Mouse (Mus musculus): ENCODE results near the gene Mbd5.

The Mbd5 gene

DNA sequence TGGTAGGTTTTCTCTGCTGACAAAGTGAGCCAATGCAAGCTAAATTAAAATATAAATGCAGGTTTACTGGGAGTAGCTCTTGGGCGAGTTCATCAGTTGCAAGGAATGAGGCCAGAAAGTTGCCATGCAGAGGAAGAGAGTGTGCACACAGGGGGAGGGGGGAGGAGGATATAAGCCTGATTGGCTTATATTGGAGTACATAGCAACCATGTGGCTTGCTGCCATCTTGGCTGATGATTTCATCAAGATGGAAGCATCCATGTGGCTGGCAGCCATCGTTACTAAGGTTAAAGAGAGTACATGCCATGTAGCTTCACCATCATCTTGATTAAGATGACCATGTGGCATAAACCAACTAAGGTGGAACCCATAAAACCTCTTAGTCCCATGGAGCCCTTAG is 395.0 kb downstream of the Mbd5 start:
- DNase-seq (ENCODE audit: low spot score in 2 of 2) = no peak

DNA sequence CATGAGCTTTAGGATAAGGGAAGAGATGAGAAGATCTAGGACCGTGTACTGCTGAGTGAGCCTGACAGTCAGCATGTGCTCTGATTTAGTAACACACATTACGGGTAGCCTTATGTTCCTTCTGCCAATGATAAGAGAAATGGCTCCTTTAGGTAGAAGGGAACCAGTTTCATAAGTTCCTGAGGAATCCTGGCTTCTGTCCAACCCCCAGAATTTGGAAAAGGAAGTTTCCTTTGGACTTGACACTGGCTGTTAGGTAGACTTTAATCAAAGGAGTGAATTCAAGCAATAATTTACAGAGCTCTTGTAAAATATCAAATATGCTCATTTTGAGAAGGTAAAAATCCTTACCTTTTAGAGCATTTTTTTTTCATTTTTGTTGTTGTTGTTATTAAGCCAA is 396.5 kb downstream of the Mbd5 start:
- no peak for DNase-seq (ENCODE audit: low spot score in 2 of 2)

GRCm38 (mm10) chr2:49349813-49350212 is 400.5 kb downstream of the Mbd5 start:
- DNase-seq (ENCODE audit: low spot score in 2 of 2) = no peak

GRCm38 (mm10) chr2:49350852-49351251 is 401.5 kb downstream of the Mbd5 start:
- no peak for DNase-seq (ENCODE audit: low spot score in 2 of 2)

- DNase-seq (ENCODE audit: low spot score in 2 of 2) = no peak
Observed at GRCm38 (mm10) chr2:49354066-49354465, 404.8 kb downstream of the Mbd5 start.

GRCm38 (mm10) chr2:49355867-49356266 is 406.6 kb downstream of the Mbd5 start:
- no peak for DNase-seq (ENCODE audit: low spot score in 2 of 2)

DNA sequence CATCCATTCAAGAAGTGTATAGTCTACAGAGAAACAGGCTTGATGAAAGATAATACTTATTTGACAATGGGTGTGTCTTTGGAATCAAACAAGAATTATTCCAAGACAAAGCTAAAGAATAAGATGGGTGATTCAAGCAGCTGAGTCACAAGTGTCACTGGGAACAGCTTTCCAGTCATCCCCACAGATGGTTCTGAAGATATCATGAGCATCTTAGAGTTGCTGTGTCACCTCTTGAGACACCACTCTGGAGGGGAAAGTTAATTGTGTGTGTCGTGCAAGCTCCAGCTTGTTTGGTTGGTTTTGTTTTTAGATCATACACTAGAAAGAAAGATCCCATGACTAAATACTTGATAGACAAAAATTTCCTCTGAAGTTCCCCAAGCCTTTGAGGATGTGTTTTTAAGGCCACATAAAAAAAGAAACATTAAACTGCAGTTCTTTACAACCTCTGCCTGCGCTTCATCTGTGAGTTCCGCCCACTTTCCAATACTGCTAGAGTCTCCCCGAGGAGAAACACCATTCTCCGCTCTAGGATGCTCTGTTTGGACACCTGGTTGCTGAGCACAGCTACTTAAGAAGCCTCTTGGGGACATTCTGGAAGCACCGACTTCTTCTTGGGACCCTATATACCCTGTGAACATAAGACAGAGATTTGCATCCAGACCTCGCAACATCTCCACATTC is 409.0 kb downstream of the Mbd5 start:
- no peak for DNase-seq (ENCODE audit: low spot score in 2 of 2)

- DNase-seq (ENCODE audit: low spot score in 2 of 2) = peak in 1 of 2 experiments; percentile 7
Observed at GRCm38 (mm10) chr2:49358839-49359520, 409.7 kb downstream of the Mbd5 start.

GRCm38 (mm10) chr2:49359706-49360105 is 410.4 kb downstream of the Mbd5 start:
- DNase-seq (ENCODE audit: low spot score in 2 of 2) = no peak

GRCm38 (mm10) chr2:49364546-49364945 is 415.2 kb downstream of the Mbd5 start:
- no peak for DNase-seq (ENCODE audit: low spot score in 2 of 2)

- DNase-seq (ENCODE audit: low spot score in 2 of 2) = no peak
Observed at GRCm38 (mm10) chr2:49366878-49367545, 417.7 kb downstream of the Mbd5 start.

DNA sequence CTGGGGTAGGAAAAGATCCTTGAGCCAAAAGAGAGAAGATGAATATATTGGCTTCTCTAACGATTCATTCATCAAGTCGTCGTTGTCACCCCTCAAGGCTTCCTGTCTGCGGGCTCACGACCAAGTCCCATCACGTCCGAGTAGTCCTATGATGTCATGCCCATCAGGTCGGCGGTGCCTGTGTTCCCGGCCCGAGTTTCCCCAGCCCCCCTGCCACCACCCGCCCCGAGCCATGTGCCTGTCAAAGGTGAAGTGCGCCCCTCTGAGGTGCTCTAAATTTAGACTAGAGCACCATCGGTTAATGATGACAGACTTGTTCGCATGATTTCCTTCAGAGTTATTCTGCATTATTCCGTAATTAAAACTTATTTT is 418.2 kb downstream of the Mbd5 start:
- DNase-seq (ENCODE audit: low spot score in 2 of 2) = no peak

DNA sequence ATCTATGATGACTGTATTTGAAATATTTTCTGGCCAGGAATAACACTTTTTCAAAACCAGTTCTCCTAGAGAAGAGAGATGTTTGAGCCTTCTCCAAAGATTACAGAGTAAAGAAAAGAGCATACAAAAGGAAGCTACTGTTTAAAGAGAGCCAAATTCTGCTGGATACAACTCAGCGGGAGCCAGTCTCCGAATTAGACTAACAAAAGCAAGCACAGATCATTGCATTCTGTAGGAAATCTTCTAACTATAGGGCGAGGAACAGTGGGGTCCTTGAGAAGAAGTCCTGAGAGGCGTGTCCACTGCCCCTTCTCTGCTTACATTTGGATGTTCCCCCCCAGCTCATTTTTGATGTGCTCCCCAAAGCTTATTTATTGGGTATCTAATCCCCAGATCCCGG is 422.3 kb downstream of the Mbd5 start:
- DNase-seq (ENCODE audit: low spot score in 2 of 2) = no peak

DNA sequence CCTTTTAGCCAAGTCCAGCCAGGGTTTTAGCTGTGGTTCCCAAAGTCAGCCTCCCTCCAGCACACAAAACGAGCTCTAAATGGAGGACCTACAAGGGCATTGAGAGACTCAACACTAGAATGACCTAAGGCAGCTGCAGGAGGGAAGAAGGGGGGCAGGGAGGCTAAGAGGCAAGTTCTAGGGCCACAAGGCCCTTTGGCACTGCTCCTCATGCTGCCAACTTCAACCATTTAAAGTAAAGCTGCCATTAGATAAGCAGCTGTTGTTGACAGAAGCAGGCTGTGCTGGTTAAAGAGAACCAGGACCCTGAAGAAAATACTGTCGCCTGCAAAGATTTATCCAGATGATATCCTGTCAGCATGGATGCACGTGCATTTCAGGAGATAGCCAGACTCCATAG is 423.3 kb downstream of the Mbd5 start:
- DNase-seq (ENCODE audit: low spot score in 2 of 2) = no peak

All from thymus, postnatal 10 days (tissue).